Mouse (Mus musculus) kidney, adult 9 months (tissue): ENCODE measurements at regions not wholly inside any gene's neighbourhood (a gene's known extent, or its start where the extent isn't known, plus 50 kb on each side); places are given as distances from the start of the nearest gene placed in this dataset.

ENCODE experiments used
- DNase-seq: peaks from one replicate; pipeline ENCODE4 v3.0.0; 2022

- DNase-seq, result no peak
These were observed 227.7 kb downstream of the Adgrl2 start for GRCm38 (mm10) chr3:148762541-148763225.

GRCm38 (mm10) chr3:148761586-148761985 lies 228.8 kb downstream of the Adgrl2 start:
- no peak for DNase-seq

- DNase-seq, result no peak
These were observed 230.9 kb downstream of the Adgrl2 start for GRCm38 (mm10) chr3:148759500-148759899.

- DNase-seq, result no peak
These were observed 244.1 kb downstream of the Adgrl2 start for GRCm38 (mm10) chr3:148746234-148746633.

- DNase-seq, result no peak
These were observed 245.7 kb downstream of the Adgrl2 start for GRCm38 (mm10) chr3:148744651-148745050.

GRCm38 (mm10) chr3:148734194-148734749 lies 256.1 kb downstream of the Adgrl2 start:
- no peak for DNase-seq

GRCm38 (mm10) chr3:148733227-148733854 lies 257.0 kb downstream of the Adgrl2 start:
- DNase-seq, result no peak

- DNase-seq, result no peak
These were observed 258.9 kb downstream of the Adgrl2 start for GRCm38 (mm10) chr3:148731436-148731835.

GRCm38 (mm10) chr3:148729242-148729680 lies 261.1 kb downstream of the Adgrl2 start:
- peak; percentile 9 for DNase-seq

GRCm38 (mm10) chr3:148728513-148729241 lies 261.7 kb downstream of the Adgrl2 start:
- DNase-seq, result no peak

GRCm38 (mm10) chr3:148726596-148727331 lies 263.6 kb downstream of the Adgrl2 start:
- no peak for DNase-seq

- no peak for DNase-seq
These were observed 293.8 kb downstream of the Adgrl2 start for GRCm38 (mm10) chr3:148696555-148696954.

- DNase-seq, result no peak
These were observed 294.9 kb downstream of the Adgrl2 start for GRCm38 (mm10) chr3:148695453-148695852.

GRCm38 (mm10) chr3:148683181-148683580 lies 307.2 kb downstream of the Adgrl2 start:
- DNase-seq, result peak; percentile 15

GRCm38 (mm10) chr3:148682445-148682994 lies 307.8 kb downstream of the Adgrl2 start:
- no peak for DNase-seq

- no peak for DNase-seq
These were observed 309.2 kb downstream of the Adgrl2 start for GRCm38 (mm10) chr3:148681186-148681585.

GRCm38 (mm10) chr3:148680737-148681136 lies 309.6 kb downstream of the Adgrl2 start:
- peak; percentile 58 for DNase-seq

GRCm38 (mm10) chr3:148680086-148680485 lies 310.3 kb downstream of the Adgrl2 start:
- DNase-seq, result no peak

- DNase-seq, result no peak
These were observed 311.2 kb downstream of the Adgrl2 start for GRCm38 (mm10) chr3:148679121-148679520.

- peak; percentile 3 for DNase-seq
These were observed 314.3 kb downstream of the Adgrl2 start for GRCm38 (mm10) chr3:148676025-148676424.

- DNase-seq, result no peak
These were observed 327.4 kb downstream of the Adgrl2 start for GRCm38 (mm10) chr3:148662888-148663477.

GRCm38 (mm10) chr3:148659024-148659423 lies 331.3 kb downstream of the Adgrl2 start:
- DNase-seq, result no peak
